ENCODE assay signal across 24 mouse cellular contexts in genomic region chr11:100140966-100141365, GRCm38 (mm10). TPM values are rescaled to one million over a fixed set of nuclear protein-coding genes. Genes with fewer than 3 reads are reported as not detected.
DNase-seq lines count a peak whose midpoint lies in the region; ATAC-seq lines count a peak whose summit lies in the region.
"Had no signal": no experiment of that assay in that cellular context is flagged by ENCODE, and none has a peak within 500 bp of the region (broad histone marks: within the 10 kb centered on the region; RNA-seq: fewer than 3 reads in every experiment).

No protein-coding gene starts in this region.

- H3K4me2 ChIP-seq in kidney, embryonic 16.5 days (replicated peaks; ENCODE audit: low read depth, low read length), result no peak overlapping the region
- peak overlapping the region; percentile 36 for H3K4me2 ChIP-seq in stomach, embryonic 16.5 days (ENCODE audit: low read depth, low read length)
- H3K4me2 ChIP-seq: embryonic facial prominence, embryonic 12.5 days; forebrain, embryonic 15.5 days; heart, embryonic 12.5 days; hindbrain, embryonic 15.5 days had no signal

- peaks cover 42% of the 10 kb centered on the region for H3K4me1 ChIP-seq in kidney, embryonic 16.5 days (ENCODE audit: insufficient read depth, low read length)
- H3K4me1 ChIP-seq in stomach, embryonic 16.5 days (ENCODE audit: control insufficient read depth, insufficient read depth, low read length), result peaks cover 15% of the 10 kb centered on the region

- peaks cover 11% of the 10 kb centered on the region for H3K27me3 ChIP-seq in kidney, embryonic 16.5 days (ENCODE audit: insufficient read depth, low read length)
- peaks cover 8% of the 10 kb centered on the region; the same call in 1 of the 2 replicates for H3K27me3 ChIP-seq in stomach, embryonic 16.5 days (ENCODE audit: control insufficient read depth, insufficient read depth, low read length)

- no peak overlapping the region for H3K9ac ChIP-seq in kidney, embryonic 16.5 days (replicated peaks; ENCODE audit: low read length)
- H3K9ac ChIP-seq in stomach, embryonic 16.5 days (ENCODE audit: low read length), result peak overlapping the region; percentile 54
- H3K9ac ChIP-seq: embryonic facial prominence, embryonic 12.5 days; forebrain, embryonic 15.5 days; heart, embryonic 12.5 days; hindbrain, embryonic 15.5 days had no signal

- peak; percentile 15 to 32 for DNase-seq in cerebellum, postnatal 10 days
- DNase-seq in cerebellum, adult 11 months, result no peak
- peak; percentile 27 to 34 for DNase-seq in kidney, postnatal 36 days
- DNase-seq in gastrocnemius, postnatal 25 days, result peak; percentile 38
- no peak for DNase-seq in right cerebral cortex, postnatal 4 days
- DNase-seq: B cell, adult 2 months; cerebellum, adult 2 months; heart, postnatal 36 days; kidney, postnatal 14 days; left cerebral cortex, postnatal 4 days; thymus, postnatal 4 days had no signal

- 60% methylated on average over 21 of the region's 21 CpGs for WGBS in kidney, embryonic 16.5 days
- WGBS in stomach, embryonic 16.5 days, result 73% methylated on average over 21 of the region's 21 CpGs

- H3K36me3 ChIP-seq in kidney, embryonic 16.5 days (ENCODE audit: insufficient read depth, low read length), result no peaks in the 10 kb centered on the region
- H3K36me3 ChIP-seq in stomach, embryonic 16.5 days (ENCODE audit: control insufficient read depth, insufficient read depth, low read length), result no peaks in the 10 kb centered on the region
- H3K36me3 ChIP-seq: embryonic facial prominence, embryonic 12.5 days; forebrain, embryonic 15.5 days; hindbrain, embryonic 15.5 days; midbrain, embryonic 10.5 days had no signal

- ATAC-seq in kidney, embryonic 16.5 days (ENCODE audit: low FRiP score, low TSS enrichment), result no peak
- no peak for ATAC-seq in stomach, embryonic 16.5 days (ENCODE audit: insufficient read depth, low FRiP score)
- ATAC-seq: activated CD4-positive, CD25-positive, alpha-beta regulatory T cell, adult 4 months; forebrain, embryonic 15.5 days had no signal

- no peaks in the 10 kb centered on the region for H3K9me3 ChIP-seq in kidney, embryonic 16.5 days (ENCODE audit: low read length)
- H3K9me3 ChIP-seq in stomach, embryonic 16.5 days (replicated peaks; ENCODE audit: control insufficient read depth, low read length), result no peaks in the 10 kb centered on the region
- H3K9me3 ChIP-seq: embryonic facial prominence, embryonic 12.5 days; forebrain, embryonic 15.5 days; heart, embryonic 12.5 days; hindbrain, embryonic 15.5 days; midbrain, embryonic 10.5 days had no signal

- no peak overlapping the region for H3K27ac ChIP-seq in kidney, embryonic 16.5 days (ENCODE audit: low read length)
- peak overlapping the region; percentile 85 for H3K27ac ChIP-seq in stomach, embryonic 16.5 days (ENCODE audit: low read length)
- H3K27ac ChIP-seq: embryonic facial prominence, embryonic 12.5 days; forebrain, embryonic 15.5 days; hindbrain, embryonic 15.5 days; midbrain, embryonic 10.5 days had no signal

- H3K4me3 ChIP-seq in kidney, embryonic 16.5 days (ENCODE audit: low read length), result no peak overlapping the region
- H3K4me3 ChIP-seq in stomach, embryonic 16.5 days (replicated peaks; ENCODE audit: low read length), result no peak overlapping the region
- H3K4me3 ChIP-seq: embryonic facial prominence, embryonic 12.5 days; forebrain, embryonic 15.5 days; heart, embryonic 12.5 days; hindbrain, embryonic 15.5 days; midbrain, embryonic 10.5 days had no signal

RNA-seq across cellular contexts. Expression of gene Krt15, which starts 5.2 kb away (rescaled TPM):
- polyA plus RNA-seq in kidney, embryonic 16.5 days (2015; fragmentation: Nextera tagmentation; extraction: Ambion mirVana), result 1.3 and 3.8 TPM in 2 replicates
- not detected for total RNA-seq in gastrocnemius, postnatal 25 days (2021)
- 1,477 and 1,759 TPM in 2 replicates for polyA plus RNA-seq in stomach, embryonic 16.5 days (2015; fragmentation: Nextera tagmentation; extraction: Ambion mirVana)
- total RNA-seq: common myeloid progenitor, adult 5-6 weeks; gastrocnemius, postnatal 36 days; heart, postnatal 36 days; left cerebral cortex, adult 18-20 months; left cerebral cortex, postnatal 4 days; liver, adult 2 months had no signal
- polyA plus RNA-seq: activated CD4-positive, CD25-positive, alpha-beta regulatory T cell, adult 4 months; liver, adult 2 months had no signal

RNA-seq across cellular contexts. Expression of gene Krt19, which starts 7.5 kb away (rescaled TPM):
- 96.4 and 105 TPM in 2 replicates for polyA plus RNA-seq in kidney, embryonic 16.5 days (2015; fragmentation: Nextera tagmentation; extraction: Ambion mirVana)
- total RNA-seq in gastrocnemius, postnatal 25 days (2021), result under 1 TPM in 1 of 2 experiments, not detected in 1; 0.28 TPM
- polyA plus RNA-seq in stomach, embryonic 16.5 days (2015; fragmentation: Nextera tagmentation; extraction: Ambion mirVana), result 1,141 and 1,514 TPM in 2 replicates
- total RNA-seq: common myeloid progenitor, adult 5-6 weeks; left cerebral cortex, adult 18-20 months had no signal
- polyA plus RNA-seq: activated CD4-positive, CD25-positive, alpha-beta regulatory T cell, adult 4 months had no signal

RNA-seq across cellular contexts. Expression of gene Krt13, which starts 19.6 kb away (rescaled TPM):
- polyA plus RNA-seq in kidney, embryonic 16.5 days (2015; fragmentation: Nextera tagmentation; extraction: Ambion mirVana), result 0.36 and 0.37 TPM in 2 replicates
- total RNA-seq in gastrocnemius, postnatal 25 days (2021), result not detected
- 1,856 and 2,859 TPM in 2 replicates for polyA plus RNA-seq in stomach, embryonic 16.5 days (2015; fragmentation: Nextera tagmentation; extraction: Ambion mirVana)
- total RNA-seq: common myeloid progenitor, adult 5-6 weeks; gastrocnemius, postnatal 36 days; heart, postnatal 36 days; left cerebral cortex, adult 18-20 months; left cerebral cortex, postnatal 4 days; liver, adult 2 months had no signal
- polyA plus RNA-seq: activated CD4-positive, CD25-positive, alpha-beta regulatory T cell, adult 4 months; cerebellum, adult 2 months; embryonic facial prominence, embryonic 12.5 days; forebrain, embryonic 15.5 days; liver, adult 2 months; midbrain, embryonic 10.5 days; neural tube, embryonic 11.5 days had no signal

RNA-seq across cellular contexts. Expression of gene Krt36, which starts 35.5 kb away (rescaled TPM):
- polyA plus RNA-seq in kidney, embryonic 16.5 days (2015; fragmentation: Nextera tagmentation; extraction: Ambion mirVana), result 1.1 and 1.6 TPM in 2 replicates
- total RNA-seq in gastrocnemius, postnatal 25 days (2021), result under 1 TPM in 1 of 2 experiments, not detected in 1; 0.16 TPM
- 0.44 and 0.75 TPM in 2 replicates for polyA plus RNA-seq in stomach, embryonic 16.5 days (2015; fragmentation: Nextera tagmentation; extraction: Ambion mirVana)
- total RNA-seq: common myeloid progenitor, adult 5-6 weeks; gastrocnemius, postnatal 36 days; heart, postnatal 36 days; left cerebral cortex, adult 18-20 months; left cerebral cortex, postnatal 4 days; liver, adult 2 months had no signal
- polyA plus RNA-seq: activated CD4-positive, CD25-positive, alpha-beta regulatory T cell, adult 4 months; cerebellum, adult 2 months; forebrain, embryonic 15.5 days; heart, embryonic 12.5 days; hindbrain, embryonic 15.5 days; liver, adult 2 months; midbrain, embryonic 10.5 days; neural tube, embryonic 11.5 days had no signal

RNA-seq across cellular contexts. Expression of gene Krt35, which starts 44.9 kb away (rescaled TPM):
- not detected in 2 replicates for polyA plus RNA-seq in kidney, embryonic 16.5 days (2015; fragmentation: Nextera tagmentation; extraction: Ambion mirVana)
- not detected for total RNA-seq in gastrocnemius, postnatal 25 days (2021)
- polyA plus RNA-seq in stomach, embryonic 16.5 days (2015; fragmentation: Nextera tagmentation; extraction: Ambion mirVana), result 0.76 and 1.5 TPM in 2 replicates
- total RNA-seq: common myeloid progenitor, adult 5-6 weeks; gastrocnemius, postnatal 36 days; heart, postnatal 36 days; left cerebral cortex, adult 18-20 months; left cerebral cortex, postnatal 4 days; liver, adult 2 months had no signal
- polyA plus RNA-seq: activated CD4-positive, CD25-positive, alpha-beta regulatory T cell, adult 4 months; cerebellum, adult 2 months; embryonic facial prominence, embryonic 12.5 days; forebrain, embryonic 15.5 days; heart, embryonic 12.5 days; hindbrain, embryonic 15.5 days; liver, adult 2 months; midbrain, embryonic 10.5 days; neural tube, embryonic 11.5 days had no signal

Comparison
In these comparisons a context has a peak if more than half of its experiments do, and no peak if none do; other contexts are left out.
1. DNase-seq: peak in cerebellum, postnatal 10 days (2 of 2), kidney, postnatal 36 days (2 of 2) and gastrocnemius, postnatal 25 days (single experiment); none in cerebellum, adult 11 months (single experiment) and right cerebral cortex, postnatal 4 days (single experiment).
2. RNA of gene Krt15, which starts 5.2 kb away (polyA plus RNA-seq): 1,477 to 1,759 TPM in stomach, embryonic 16.5 days; 1.3 to 3.8 TPM in kidney, embryonic 16.5 days; every median in the first group is over 100 times any median in the second.
3. RNA of gene Krt19, which starts 7.5 kb away (polyA plus RNA-seq): 1,141 to 1,514 TPM in stomach, embryonic 16.5 days; 96.4 to 105 TPM in kidney, embryonic 16.5 days; every median in the first group is over 10 times any median in the second.
4. RNA of gene Krt13, which starts 19.6 kb away (polyA plus RNA-seq): 1,856 to 2,859 TPM in stomach, embryonic 16.5 days; 0.36 to 0.37 TPM in kidney, embryonic 16.5 days; every median in the first group is over 1,000 times any median in the second.